Mouse (Mus musculus): Measurements from ENCODE around the gene Myo1e. TPM values are rescaled to one million over a fixed set of nuclear protein-coding genes. Genes with fewer than 3 reads are reported as not detected.

The Myo1e gene
- polyA plus RNA-seq, 1 experiment from 2014 or later, result 9.7 TPM

DNA sequence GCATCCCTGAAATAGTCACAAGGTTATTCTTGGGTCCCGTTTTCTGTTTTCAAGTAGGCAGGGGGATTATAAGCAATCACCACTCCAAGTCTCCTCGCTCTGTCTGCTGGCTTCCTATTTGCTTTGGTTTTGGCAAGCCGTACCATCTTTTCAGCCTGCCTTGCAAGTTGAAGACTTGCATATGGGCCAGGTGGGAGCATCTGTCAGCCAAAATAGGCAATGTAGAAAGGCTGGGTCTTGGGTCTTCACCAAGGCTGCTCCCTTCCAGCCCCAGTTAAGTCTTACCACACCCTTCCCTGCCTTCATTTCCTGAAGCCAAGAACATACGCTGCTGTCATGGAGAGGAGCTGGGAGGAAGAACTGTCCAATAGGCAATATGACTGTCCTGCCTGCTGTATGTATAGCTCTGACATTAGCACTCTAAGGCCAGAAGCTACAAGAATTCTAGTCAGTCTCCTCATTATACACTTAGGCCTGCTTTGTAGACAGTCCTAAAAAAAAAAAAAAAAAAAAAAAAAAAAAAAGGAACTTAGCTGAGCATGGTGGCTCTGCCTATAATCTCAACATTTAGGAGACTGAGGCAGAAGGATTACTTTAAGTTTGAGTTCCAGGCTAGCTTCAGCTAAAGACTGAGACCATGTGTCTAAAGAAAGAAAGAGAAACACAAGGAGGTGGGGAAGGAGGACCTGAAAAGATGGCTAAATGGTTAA is 180.4 kb downstream of the Myo1e start:
- Histone ChIP-seq H3K4me3 (ENCODE audit: low read depth, low read length) (no peak overlapping the region), H3K9ac (ENCODE audit: low read length) (no peak overlapping the region), H3K36me3 (ENCODE audit: control insufficient read depth, insufficient read depth, low read length) (no peaks in the 10 kb centered on the region), H3K27me3 (ENCODE audit: control insufficient read depth, insufficient read depth, low read length) (no peaks in the 10 kb centered on the region), H3K27ac (ENCODE audit: low read depth, low read length) (no peak overlapping the region), H3K4me2 (no peak overlapping the region), H3K4me1 (ENCODE audit: control insufficient read depth, insufficient read depth, low read length) (no peaks in the 10 kb centered on the region), H3K9me3 (ENCODE audit: control insufficient read depth, low read length) (no peaks in the 10 kb centered on the region)
- ATAC-seq (ENCODE audit: low FRiP score) (no peak), DNase-seq (ENCODE audit: low spot score, missing footprints) (no peak)
- 89% methylated on average over 4 of the region's 4 CpGs for WGBS

DNA sequence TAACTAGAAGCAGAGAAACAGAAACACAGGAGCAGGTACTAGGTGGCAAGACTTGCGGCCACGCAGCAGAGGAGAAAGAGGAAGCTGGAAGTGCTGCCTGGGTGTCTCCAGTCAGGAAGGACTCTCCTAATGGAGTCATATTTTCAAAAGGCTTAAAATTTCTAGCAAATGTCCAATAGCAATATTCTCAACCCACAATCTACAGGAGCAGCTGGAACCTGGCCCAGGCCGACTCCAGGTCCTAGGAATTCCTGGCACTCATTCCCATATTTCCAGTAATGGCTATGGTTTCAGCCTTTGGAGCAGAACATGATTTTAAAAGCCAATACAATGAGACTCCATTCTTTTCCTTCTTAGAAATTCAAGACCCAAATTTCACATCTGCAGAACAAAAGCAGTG is 182.4 kb downstream of the Myo1e start:
- WGBS, result 98% methylated on average over 3 of the region's 3 CpGs
- ATAC-seq (ENCODE audit: low FRiP score) (no peak), DNase-seq (ENCODE audit: low spot score, missing footprints) (no peak)
- Histone ChIP-seq H3K27me3 (ENCODE audit: control insufficient read depth, insufficient read depth, low read length) (no peaks in the 10 kb centered on the region), H3K9ac (ENCODE audit: low read length) (no peak overlapping the region), H3K9me3 (ENCODE audit: control insufficient read depth, low read length) (no peaks in the 10 kb centered on the region), H3K4me2 (no peak overlapping the region), H3K27ac (ENCODE audit: low read depth, low read length) (no peak overlapping the region), H3K4me1 (ENCODE audit: control insufficient read depth, insufficient read depth, low read length) (no peaks in the 10 kb centered on the region), H3K4me3 (ENCODE audit: low read depth, low read length) (no peak overlapping the region), H3K36me3 (ENCODE audit: control insufficient read depth, insufficient read depth, low read length) (no peaks in the 10 kb centered on the region)

DNA sequence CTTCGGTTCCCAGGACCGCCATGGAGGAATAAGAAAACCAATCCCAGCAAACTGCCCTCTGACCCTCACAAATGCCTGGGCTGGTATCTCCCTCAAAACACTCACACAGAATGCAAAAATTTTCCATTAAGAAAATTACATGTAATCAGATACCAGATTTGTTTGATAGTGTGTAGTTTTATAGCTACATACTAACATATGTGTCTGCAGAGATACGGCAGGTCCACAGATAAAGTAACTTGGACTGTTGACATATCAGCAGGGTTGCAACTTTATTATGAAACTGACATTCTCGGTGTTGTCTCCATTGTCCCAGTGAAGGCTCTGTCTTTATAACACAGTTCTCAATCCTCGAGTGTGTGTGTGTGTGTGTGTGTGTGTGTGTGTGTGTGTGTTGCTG is 183.9 kb downstream of the Myo1e start:
- no peak for ATAC-seq (ENCODE audit: low FRiP score)
- no peaks in the 10 kb centered on the region for H3K27me3 ChIP-seq (ENCODE audit: control insufficient read depth, insufficient read depth, low read length)
- WGBS, result 89% methylated on average over 5 of the region's 5 CpGs

DNA sequence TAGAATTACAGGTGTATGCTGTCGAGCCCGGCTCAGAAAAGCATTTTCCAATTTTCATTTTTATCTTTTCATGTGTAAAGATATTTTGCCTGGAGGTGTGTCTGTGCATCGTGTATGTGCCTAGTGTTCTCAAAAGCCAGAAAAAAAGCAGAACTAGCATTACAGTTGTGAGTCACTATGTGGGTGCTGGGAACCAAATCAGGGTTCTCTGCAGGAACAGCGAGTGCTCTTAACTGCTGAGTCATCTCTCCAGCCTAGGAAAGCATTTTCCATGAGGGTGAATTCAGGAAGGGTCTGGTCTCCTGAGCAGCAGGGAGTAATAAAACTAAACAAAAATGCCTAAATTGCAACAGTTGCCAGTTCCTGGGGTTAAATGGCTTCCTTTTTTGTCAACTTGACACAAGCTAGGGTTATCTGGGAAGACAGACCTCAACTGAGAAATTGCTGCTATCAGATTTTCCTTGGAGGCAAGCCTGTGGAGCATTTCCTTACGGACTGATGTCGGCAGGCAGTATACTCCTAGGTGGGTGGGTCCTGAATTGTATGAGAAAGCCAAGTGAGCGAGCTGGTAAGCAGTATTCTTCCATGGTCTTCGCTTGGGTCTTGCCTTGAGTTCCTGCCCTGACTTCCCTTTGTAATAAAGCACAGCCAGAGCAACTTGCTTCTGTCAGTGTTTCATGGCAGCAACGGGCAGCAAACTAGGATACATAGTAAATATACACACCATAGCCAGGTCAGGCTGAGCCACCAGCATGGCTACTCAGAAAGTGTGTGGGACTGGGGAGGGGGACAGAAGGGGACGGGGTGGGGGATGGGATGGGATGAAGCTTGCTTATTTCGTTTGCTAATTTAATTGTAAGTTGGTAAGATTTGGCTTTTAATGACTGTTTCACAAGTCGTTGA is 184.8 kb downstream of the Myo1e start:
- Histone ChIP-seq H3K4me3 (ENCODE audit: low read depth, low read length) (no peak overlapping the region), H3K4me2 (no peak overlapping the region), H3K9ac (ENCODE audit: low read length) (no peak overlapping the region), H3K27ac (ENCODE audit: low read depth, low read length) (no peak overlapping the region), H3K36me3 (ENCODE audit: control insufficient read depth, insufficient read depth, low read length) (no peaks in the 10 kb centered on the region), H3K9me3 (ENCODE audit: control insufficient read depth, low read length) (no peaks in the 10 kb centered on the region), H3K27me3 (ENCODE audit: control insufficient read depth, insufficient read depth, low read length) (no peaks in the 10 kb centered on the region), H3K4me1 (ENCODE audit: control insufficient read depth, insufficient read depth, low read length) (no peaks in the 10 kb centered on the region)
- no peak for DNase-seq (ENCODE audit: low spot score, missing footprints)
- 84% methylated on average over 12 of the region's 12 CpGs for WGBS
- ATAC-seq (ENCODE audit: low FRiP score), result no peak

More for the DNA sequence above, 183.9 kb downstream of the Myo1e start:
- Histone ChIP-seq H3K27ac (ENCODE audit: low read depth, low read length) (no peak overlapping the region), H3K4me1 (ENCODE audit: control insufficient read depth, insufficient read depth, low read length) (no peaks in the 10 kb centered on the region), H3K9ac (ENCODE audit: low read length) (no peak overlapping the region), H3K4me3 (ENCODE audit: low read depth, low read length) (no peak overlapping the region), H3K36me3 (ENCODE audit: control insufficient read depth, insufficient read depth, low read length) (no peaks in the 10 kb centered on the region), H3K9me3 (ENCODE audit: control insufficient read depth, low read length) (no peaks in the 10 kb centered on the region), H3K4me2 (no peak overlapping the region)
- DNase-seq (ENCODE audit: low spot score, missing footprints), result no peak

DNA sequence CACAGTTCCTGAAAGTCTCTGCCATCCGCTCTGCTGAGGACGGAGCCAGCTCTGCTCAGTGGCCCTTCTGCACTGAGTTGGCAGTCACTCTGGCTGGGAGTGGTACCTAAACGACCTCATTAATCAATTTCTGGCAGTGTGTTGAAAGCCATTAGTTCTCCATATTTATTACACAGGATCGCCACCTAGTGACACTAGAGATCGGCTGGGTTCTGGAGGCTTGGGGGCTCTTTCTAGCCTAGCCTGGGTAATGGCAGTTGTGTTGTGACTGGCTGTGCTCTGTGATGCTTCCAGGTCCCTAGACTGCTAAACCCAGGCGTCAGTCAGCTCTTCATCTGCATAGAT is 185.4 kb downstream of the Myo1e start:
- Histone ChIP-seq H3K27ac (ENCODE audit: low read depth, low read length) (no peak overlapping the region), H3K4me3 (ENCODE audit: low read depth, low read length) (no peak overlapping the region), H3K9ac (ENCODE audit: low read length) (no peak overlapping the region), H3K36me3 (ENCODE audit: control insufficient read depth, insufficient read depth, low read length) (no peaks in the 10 kb centered on the region), H3K4me2 (no peak overlapping the region), H3K4me1 (ENCODE audit: control insufficient read depth, insufficient read depth, low read length) (no peaks in the 10 kb centered on the region), H3K9me3 (ENCODE audit: control insufficient read depth, low read length) (no peaks in the 10 kb centered on the region), H3K27me3 (ENCODE audit: control insufficient read depth, insufficient read depth, low read length) (no peaks in the 10 kb centered on the region)
- ATAC-seq (ENCODE audit: low FRiP score) (no peak), DNase-seq (ENCODE audit: low spot score, missing footprints) (peak; percentile 87)
- WGBS, result 36% methylated on average over 6 of the region's 6 CpGs

DNA sequence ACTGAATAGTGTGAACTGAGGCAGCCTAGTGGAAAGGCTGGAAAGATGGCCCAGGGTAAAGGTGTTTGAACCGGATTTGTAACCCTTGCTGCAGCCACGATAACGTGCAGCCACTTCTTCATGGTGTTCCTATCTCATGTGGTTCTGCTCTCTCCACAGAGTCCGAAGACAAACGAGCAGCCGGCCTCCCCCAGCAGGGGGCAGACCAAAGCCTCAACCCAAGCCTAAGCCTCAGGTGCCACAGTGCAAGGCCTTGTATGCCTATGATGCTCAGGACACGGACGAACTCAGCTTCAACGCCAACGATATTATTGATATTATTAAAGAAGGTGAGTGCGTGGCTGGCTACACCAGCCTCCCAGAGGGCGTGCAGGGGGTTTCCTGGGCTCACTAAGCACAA is 188.5 kb downstream of the Myo1e start:
- Histone ChIP-seq H3K27me3 (ENCODE audit: control insufficient read depth, insufficient read depth, low read length) (no peaks in the 10 kb centered on the region), H3K4me3 (ENCODE audit: low read depth, low read length) (no peak overlapping the region), H3K27ac (ENCODE audit: low read depth, low read length) (no peak overlapping the region), H3K4me1 (ENCODE audit: control insufficient read depth, insufficient read depth, low read length) (no peaks in the 10 kb centered on the region), H3K4me2 (no peak overlapping the region), H3K36me3 (ENCODE audit: control insufficient read depth, insufficient read depth, low read length) (no peaks in the 10 kb centered on the region), H3K9me3 (ENCODE audit: control insufficient read depth, low read length) (no peaks in the 10 kb centered on the region), H3K9ac (ENCODE audit: low read length) (no peak overlapping the region)
- DNase-seq (ENCODE audit: low spot score, missing footprints) (no peak), ATAC-seq (ENCODE audit: low FRiP score) (no peak)
- WGBS, result 84% methylated on average over 12 of the region's 12 CpGs

DNA sequence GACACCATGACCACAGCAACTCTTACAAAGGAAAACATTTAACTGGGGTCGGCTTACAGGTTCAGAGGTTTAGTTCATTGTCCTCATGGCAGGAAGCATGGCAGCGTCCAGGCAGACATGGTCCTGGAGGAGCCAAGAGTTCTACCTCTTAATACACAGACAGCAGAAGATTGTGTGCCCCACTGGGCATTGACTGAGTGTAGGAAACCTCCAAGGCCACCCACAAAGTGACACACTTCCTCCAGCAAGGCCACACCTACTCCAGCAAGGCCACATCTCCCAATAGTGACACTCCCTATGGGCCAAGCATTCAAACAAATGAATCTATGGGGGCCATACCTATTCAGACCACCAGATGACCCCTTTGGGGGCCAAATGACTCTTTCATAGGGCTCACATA is 188.9 kb downstream of the Myo1e start:
- Histone ChIP-seq H3K9ac (ENCODE audit: low read length) (no peak overlapping the region), H3K4me1 (ENCODE audit: control insufficient read depth, insufficient read depth, low read length) (no peaks in the 10 kb centered on the region), H3K9me3 (ENCODE audit: control insufficient read depth, low read length) (no peaks in the 10 kb centered on the region), H3K36me3 (ENCODE audit: control insufficient read depth, insufficient read depth, low read length) (no peaks in the 10 kb centered on the region), H3K27ac (ENCODE audit: low read depth, low read length) (no peak overlapping the region), H3K4me2 (no peak overlapping the region), H3K27me3 (ENCODE audit: control insufficient read depth, insufficient read depth, low read length) (no peaks in the 10 kb centered on the region), H3K4me3 (ENCODE audit: low read depth, low read length) (no peak overlapping the region)
- no peak for ATAC-seq (ENCODE audit: low FRiP score)
- no peak for DNase-seq (ENCODE audit: low spot score, missing footprints)
- WGBS, result 82% methylated on average over 2 of the region's 2 CpGs

DNA sequence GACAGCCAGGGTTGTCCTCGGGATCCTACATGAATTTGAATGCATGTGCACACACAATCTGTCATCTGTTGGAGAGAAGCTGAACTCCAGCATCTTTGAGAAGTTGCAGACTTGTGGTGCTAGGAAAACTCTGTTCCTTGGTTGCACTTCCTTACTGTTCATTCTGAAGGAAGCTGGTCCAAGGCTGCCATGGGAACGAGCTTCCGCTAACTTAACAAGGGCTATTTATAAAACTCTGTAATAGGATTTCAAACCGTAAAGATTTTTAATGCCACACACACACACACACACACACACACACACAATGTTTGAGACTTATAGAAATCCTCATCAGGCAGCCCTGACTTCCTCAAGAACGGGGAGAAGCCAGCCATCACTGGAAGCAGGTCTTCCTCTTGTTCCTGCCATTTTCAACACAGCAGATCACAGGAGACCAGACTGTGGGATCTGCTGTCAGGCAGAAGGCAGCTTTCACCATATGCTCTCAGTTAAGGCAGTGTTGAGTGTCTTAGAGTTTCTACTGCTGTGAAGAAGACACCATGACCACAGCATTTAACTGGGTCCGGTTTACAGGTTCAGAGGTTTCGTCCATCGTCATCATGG is 194.9 kb downstream of the Myo1e start:
- Histone ChIP-seq H3K9ac (ENCODE audit: low read length) (no peak overlapping the region), H3K4me3 (ENCODE audit: low read depth, low read length) (no peak overlapping the region), H3K27me3 (ENCODE audit: control insufficient read depth, insufficient read depth, low read length) (no peaks in the 10 kb centered on the region), H3K4me1 (ENCODE audit: control insufficient read depth, insufficient read depth, low read length) (no peaks in the 10 kb centered on the region), H3K4me2 (no peak overlapping the region), H3K27ac (ENCODE audit: low read depth, low read length) (no peak overlapping the region), H3K36me3 (ENCODE audit: control insufficient read depth, insufficient read depth, low read length) (no peaks in the 10 kb centered on the region; the same call in 1 of the 2 replicates), H3K9me3 (ENCODE audit: control insufficient read depth, low read length) (no peaks in the 10 kb centered on the region)
- ATAC-seq (ENCODE audit: low FRiP score) (no peak), DNase-seq (ENCODE audit: low spot score, missing footprints) (no peak)
- 90% methylated on average over 8 of the region's 8 CpGs for WGBS

DNA sequence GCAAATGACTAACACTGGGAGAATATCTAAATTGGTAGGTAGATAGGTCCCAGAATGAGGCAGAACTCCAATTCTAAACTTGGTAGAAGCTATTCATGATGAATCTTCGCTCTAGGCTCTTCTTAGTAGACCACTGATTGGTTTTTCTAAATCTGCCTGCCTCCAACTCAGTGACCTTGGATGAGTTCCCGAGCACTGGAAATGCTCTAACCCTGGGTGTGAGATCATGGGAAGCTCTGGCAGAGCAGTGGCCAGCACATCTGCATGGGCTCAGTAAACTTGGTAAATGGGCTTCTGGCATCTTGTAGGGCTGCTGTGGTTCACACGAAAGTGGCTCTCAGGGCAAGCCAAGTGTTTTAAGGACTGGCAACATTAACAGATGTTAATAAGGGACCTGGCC is 199.4 kb downstream of the Myo1e start:
- Histone ChIP-seq H3K4me3 (ENCODE audit: low read depth, low read length) (no peak overlapping the region), H3K36me3 (ENCODE audit: control insufficient read depth, insufficient read depth, low read length) (peaks cover 11% of the 10 kb centered on the region; the same call in 1 of the 2 replicates), H3K4me1 (ENCODE audit: control insufficient read depth, insufficient read depth, low read length) (no peaks in the 10 kb centered on the region), H3K9ac (ENCODE audit: low read length) (no peak overlapping the region), H3K9me3 (ENCODE audit: control insufficient read depth, low read length) (no peaks in the 10 kb centered on the region), H3K27ac (ENCODE audit: low read depth, low read length) (no peak overlapping the region), H3K27me3 (ENCODE audit: control insufficient read depth, insufficient read depth, low read length) (no peaks in the 10 kb centered on the region), H3K4me2 (no peak overlapping the region)
- WGBS, result 90% methylated on average over 3 of the region's 3 CpGs
- no peak for DNase-seq (ENCODE audit: low spot score, missing footprints)
- ATAC-seq (ENCODE audit: low FRiP score), result no peak

Measured in midbrain, embryonic 11.5 days (tissue).